Mouse (Mus musculus) erythroid progenitor cell, adult 5-6 weeks (primary cell): ENCODE data around the gene Gm37240. TPM values are rescaled to one million over a fixed set of nuclear protein-coding genes. Genes with fewer than 3 reads are reported as not detected.

ENCODE experiments used
- ATAC-seq: replicated peaks from 2 replicates; pipeline ENCODE4 v1.8.0; 2016; ENCODE audit warnings: moderate number of reproducible peaks, mild to moderate bottlenecking, moderate TSS enrichment, inconsistent platforms; ENCODE audit not compliant: poor library complexity, low FRiP score, severe bottlenecking
- total RNA-seq, 2 experiments: library from RNA; stranded (forward) in 1 of 2; stranded (reverse) in 1 of 2; fragments of 150-400 nt in 1 of 2; fragments of 186-747, 209-891 nt in 1 of 2; gene quantifications; 2 replicates each; pipeline versions ENCODE4 v1.2.3 to v1.2.4; 2015 to 2017; ENCODE audit warnings: low replicate concordance in 2 of 2

The Gm37240 gene
- total RNA-seq, 2 experiments from 2014 or later = not detected

- no peak for ATAC-seq
Measured at GRCm38 (mm10) chr3:85542765-85543164, 344.6 kb downstream of the Gm37240 start.

- ATAC-seq = no peak
Measured at GRCm38 (mm10) chr3:85535621-85536520, 351.4 kb downstream of the Gm37240 start.

DNA sequence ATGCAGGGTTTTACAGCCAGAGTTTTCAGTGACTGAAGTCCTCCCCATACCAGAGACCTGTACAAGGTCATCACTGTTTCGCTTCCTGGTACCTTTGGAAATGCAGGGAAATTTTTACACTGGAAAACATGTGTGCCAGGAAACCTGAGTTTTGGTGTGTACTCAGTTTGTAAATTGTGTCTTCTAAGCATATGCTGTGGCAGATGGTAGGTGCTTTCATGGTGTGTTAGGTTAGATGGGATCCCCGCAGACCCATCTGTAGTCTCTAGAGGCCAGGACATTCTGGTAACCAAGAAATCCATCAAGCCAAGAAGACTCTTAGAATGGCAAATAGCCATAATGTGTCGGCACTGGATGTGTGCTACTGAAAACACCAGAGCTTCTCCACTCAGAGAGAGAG lies 352.3 kb downstream of the Gm37240 start:
- ATAC-seq = no peak

- no peak for ATAC-seq
Measured at GRCm38 (mm10) chr3:85532376-85532775, 354.9 kb downstream of the Gm37240 start.

DNA sequence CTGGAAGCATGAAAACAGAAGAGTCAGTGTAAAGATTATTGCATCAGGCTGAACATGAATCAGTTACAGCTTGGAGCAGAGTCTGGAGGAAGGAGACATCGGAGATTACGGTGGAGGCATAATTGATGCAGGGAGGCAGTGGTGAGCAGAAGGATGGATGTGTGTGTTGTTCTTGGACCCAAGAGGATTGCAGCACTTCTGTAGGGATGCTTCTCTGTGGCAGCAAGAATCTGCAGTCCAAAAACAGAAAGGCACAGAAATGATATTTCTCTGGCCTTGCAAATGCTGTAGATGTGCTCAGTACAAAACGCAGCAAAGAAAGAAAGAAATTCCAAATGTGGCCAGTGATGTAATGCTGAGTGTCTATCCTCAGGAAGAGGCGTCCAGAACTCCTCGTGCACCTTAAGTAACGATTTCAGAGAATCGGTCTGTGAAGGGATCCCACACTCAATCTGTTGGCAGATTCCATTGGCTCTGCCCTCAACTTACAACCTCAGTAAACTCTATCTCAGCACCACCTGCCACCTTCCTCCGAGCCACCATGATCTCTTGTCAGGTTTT lies 356.6 kb downstream of the Gm37240 start:
- no peak for ATAC-seq

GRCm38 (mm10) chr3:85521311-85521907 lies 365.9 kb downstream of the Gm37240 start:
- no peak for ATAC-seq

- ATAC-seq = no peak
Measured at GRCm38 (mm10) chr3:85518668-85519067, 368.6 kb downstream of the Gm37240 start.

- ATAC-seq = no peak
Measured at GRCm38 (mm10) chr3:85518072-85518471, 369.2 kb downstream of the Gm37240 start.

DNA sequence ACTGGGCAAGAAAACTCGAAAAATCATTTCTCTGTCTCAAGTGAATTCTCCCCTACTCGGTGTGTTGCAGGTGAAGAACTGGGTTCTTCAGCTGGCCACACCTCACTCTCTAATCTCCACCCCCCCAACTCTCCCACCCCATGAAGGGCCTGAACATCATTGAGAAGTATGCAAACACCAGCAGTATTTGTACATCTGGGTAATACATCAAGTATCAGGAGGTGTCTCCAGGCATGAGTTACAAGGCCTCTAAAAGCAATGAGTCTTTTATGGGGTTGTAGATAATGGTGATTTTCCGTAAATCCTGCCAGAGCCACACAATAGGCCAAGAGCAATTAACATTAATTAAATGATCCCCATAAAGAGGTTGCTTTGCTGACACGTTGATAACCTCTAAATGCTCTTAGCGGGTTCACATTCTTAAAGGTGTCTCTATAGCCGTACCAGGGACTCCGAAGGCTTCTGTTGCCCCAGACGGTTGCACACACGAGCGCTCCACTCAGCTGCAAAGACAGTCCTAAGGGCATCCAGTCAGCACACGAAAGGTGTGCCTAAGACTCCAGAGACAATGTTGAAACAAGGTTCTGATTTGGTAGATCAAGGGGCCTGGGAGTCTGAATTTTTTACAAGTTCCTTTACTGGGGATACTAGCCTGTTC lies 370.4 kb downstream of the Gm37240 start:
- ATAC-seq = no peak

GRCm38 (mm10) chr3:85514700-85515099 lies 372.6 kb downstream of the Gm37240 start:
- ATAC-seq = no peak

DNA sequence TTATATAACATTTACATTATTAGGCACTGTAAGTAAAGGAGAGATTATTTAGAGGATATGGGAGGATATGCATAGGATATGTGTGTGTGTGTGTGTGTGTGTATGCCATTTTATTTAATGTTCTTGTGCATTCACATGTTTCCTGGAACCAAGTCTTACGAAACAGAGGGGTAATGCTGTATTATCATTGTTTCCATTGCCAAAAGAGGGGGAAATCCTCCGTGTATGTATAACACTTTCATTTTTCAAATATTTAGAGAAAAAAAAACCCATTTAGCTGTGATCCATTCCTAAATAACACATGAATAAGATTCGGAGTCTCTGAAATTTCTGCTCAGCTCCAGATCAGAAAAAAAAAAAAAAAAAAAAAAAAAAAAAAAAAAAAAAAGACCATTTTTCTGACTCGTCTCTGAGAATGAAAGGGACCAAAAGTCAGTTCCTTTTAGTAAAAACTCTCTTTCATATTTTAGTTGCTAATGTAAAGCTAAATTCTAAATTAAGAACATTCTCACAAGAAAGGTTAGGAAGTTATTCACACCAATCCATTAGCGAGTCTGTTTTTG lies 378.5 kb downstream of the Gm37240 start:
- ATAC-seq = no peak

DNA sequence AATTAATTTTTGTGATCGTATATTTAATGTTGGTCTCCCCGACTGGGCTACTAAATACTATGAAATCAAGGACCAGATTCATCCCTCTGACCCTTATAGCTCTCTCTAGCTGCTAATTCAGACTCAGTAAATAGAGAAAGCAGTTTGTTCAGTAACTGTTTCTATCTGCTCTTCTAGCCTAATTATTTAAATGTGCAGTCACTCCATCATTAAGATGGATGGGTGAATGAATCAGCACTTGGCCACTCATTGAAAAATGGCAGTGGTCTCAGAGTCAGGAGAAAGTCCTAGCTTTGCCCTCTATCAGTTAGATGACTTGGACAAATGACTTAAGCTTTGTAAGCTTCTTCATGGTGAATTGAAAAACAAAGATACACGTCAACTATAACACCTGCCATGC lies 387.2 kb downstream of the Gm37240 start:
- no peak for ATAC-seq

DNA sequence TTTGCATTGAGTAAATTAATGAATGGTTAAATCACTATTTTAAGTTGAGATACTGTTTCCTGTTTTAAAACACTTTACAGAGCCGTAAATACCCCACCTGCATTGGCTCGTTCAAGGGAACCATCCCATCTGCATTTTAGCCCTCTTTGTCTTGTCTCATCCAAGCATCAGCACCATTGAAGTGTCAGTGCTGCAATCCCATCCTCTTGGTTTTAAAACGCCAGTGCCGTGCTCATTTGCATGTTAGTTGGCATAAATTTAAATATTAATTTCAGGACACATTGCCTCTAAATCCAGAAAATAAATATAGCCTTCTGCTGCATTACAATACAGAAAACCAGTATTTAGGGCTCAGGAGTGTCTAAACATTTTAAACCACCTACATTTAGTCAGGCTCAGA lies 391.2 kb downstream of the Gm37240 start:
- ATAC-seq = no peak

- no peak for ATAC-seq
Measured at GRCm38 (mm10) chr3:85493796-85494195, 393.5 kb downstream of the Gm37240 start.

DNA sequence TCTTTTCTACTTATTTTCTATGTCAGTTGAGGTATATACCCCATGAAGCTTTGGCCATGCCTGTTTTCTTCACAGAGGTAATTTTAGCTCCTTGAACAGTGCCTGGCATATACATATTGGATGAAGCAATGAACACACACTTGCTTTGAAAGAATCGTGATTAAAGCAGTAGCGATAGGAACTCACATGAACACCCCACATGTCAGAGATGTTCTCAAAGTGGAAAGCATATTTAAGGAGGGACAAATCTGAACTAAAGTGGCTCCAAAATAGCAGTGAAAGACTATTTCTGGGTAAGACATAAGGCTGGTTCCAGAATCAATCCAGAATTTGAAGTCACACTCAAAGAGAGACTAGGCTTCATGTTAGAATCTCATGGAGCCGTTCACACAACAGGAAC lies 397.1 kb downstream of the Gm37240 start:
- ATAC-seq = no peak

DNA sequence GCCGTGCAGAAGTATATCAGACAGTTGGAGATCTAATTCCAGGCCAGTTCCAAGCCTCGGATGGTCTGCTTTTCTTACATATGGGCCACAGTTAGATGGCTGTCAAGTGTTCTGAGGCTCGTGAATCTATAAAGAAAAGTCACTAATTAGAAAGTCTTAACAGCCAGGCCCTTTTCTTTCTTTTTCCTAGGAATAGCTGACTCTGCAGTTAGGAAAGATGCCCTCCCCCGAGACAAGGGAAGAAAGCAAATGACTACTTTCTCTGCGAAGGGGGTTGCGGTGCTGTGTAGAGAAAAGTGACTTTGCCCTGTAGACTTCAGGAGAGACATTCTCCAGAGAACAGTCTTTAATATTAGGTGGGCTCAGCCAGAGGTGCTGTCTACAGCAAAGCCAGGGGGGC lies 399.9 kb downstream of the Gm37240 start:
- ATAC-seq = no peak

- no peak for ATAC-seq
Measured at GRCm38 (mm10) chr3:85485536-85486190, 401.7 kb downstream of the Gm37240 start.

DNA sequence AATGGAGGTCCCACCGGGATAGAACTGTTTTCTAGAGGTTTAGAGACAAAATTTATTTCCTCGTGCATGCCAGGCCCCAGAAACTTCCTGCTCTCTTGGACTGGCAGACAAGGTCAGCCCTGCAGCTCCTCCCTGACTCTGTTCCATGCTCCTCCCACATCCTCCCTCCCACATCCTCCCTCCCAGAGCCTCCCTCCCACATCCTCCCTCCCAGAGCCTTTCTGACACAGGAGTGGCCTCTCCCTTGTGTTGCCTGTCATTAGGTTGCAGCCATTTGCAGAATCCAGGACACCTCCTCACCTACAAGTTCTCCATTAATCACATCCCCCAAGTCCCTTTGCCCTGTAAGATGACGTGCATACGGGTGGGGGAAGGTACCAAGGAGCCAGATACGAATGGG lies 404.7 kb downstream of the Gm37240 start:
- no peak for ATAC-seq

- ATAC-seq = no peak
Measured at GRCm38 (mm10) chr3:85480638-85481037, 406.7 kb downstream of the Gm37240 start.

- no peak for ATAC-seq
Measured at GRCm38 (mm10) chr3:85478731-85479130, 408.6 kb downstream of the Gm37240 start.
